Mouse (Mus musculus) adrenal gland, adult 18-20 months (tissue): ENCODE results near the gene Rbfox3. TPM values are rescaled to one million over a fixed set of nuclear protein-coding genes. Genes with fewer than 3 reads are reported as not detected.

ENCODE experiments used
- DNase-seq, 2 experiments: peaks; one replicate each; pipeline ENCODE4 v3.0.0; 2021 to 2022; ENCODE audit warnings: low spot score in 2 of 2
- total RNA-seq, 2 experiments: library from RNA; stranded (reverse); gene quantifications; 1 replicate in 1 of 2; 2 replicates in 1 of 2; pipeline ENCODE4 v1.2.3; 2021

Rbfox3 gene
- total RNA-seq, 2 experiments from 2014 or later = 3.7 to 5.0 TPM

DNA sequence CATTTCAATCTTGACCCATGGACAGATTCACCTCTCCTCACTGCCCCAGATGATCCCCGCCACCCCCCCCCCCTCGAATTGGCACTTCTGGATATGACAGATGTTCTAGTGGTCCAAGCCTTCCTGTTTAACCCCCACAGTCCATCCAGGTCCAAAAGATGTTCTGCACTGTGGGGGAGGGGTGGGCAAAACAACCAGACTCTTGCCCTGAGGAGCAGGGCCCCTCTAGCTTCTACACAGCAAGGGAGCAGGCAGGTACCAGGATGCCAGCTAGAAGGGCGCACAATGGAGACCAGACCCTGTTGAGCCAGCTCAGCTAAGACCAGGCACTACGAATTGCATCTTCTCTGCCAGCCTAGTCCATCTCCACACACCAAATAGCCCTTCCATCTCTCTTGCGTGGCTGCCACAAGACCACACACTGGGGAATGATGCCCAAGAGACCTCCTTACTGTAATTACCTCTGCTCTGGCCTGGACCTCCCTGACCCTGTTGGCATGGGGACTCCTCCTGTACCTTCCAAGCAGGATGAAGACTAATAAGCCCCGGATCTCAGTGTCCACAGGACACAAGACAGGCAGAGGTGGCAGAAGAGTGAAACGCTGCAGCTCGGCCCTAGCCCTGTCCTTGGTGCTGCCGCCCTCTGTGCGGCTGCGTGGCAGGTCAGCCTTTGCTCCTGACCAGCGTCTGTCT is 5.1 kb downstream of the Rbfox3 start:
- DNase-seq = no peak

DNA sequence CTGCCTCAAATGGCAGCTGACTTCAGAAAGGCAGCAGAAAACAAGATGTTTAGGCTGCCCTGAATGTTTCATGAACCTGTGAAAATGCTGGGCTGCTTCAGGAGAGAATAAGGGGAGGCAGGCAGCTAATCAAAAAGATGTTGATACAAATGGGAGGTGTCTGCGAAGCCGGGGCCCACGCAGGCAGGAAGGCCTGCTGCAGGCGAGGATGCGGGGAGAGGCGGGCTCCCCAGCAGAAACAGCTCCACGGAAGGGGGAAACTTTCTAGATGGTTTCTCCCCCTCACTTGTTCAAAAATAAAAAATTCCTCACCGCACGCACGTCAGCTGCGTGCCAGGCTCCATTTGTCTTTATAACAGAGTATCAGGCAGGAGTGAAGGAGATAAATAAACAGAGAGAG is 5.7 kb downstream of the Rbfox3 start:
- DNase-seq = no peak

DNA sequence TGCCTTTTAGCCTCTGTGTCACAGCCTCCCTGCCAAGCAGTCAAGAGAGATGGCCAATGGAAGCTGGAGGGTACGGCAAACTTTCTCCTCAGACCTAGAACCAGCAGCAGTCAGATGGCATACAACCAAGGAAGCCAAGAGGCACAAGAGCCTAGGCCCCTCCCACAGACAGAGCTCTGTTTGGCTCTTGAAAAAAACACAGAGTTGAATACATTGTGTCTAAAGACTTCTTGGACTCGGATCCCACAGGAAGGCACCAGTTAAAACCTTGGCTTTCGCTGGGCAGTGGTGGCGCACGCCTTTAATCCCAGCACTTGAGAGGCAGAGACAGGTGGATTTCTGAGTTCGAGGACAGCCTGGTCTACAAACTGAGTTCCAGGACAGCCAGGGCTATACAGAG is 7.1 kb downstream of the Rbfox3 start:
- DNase-seq = no peak

DNA sequence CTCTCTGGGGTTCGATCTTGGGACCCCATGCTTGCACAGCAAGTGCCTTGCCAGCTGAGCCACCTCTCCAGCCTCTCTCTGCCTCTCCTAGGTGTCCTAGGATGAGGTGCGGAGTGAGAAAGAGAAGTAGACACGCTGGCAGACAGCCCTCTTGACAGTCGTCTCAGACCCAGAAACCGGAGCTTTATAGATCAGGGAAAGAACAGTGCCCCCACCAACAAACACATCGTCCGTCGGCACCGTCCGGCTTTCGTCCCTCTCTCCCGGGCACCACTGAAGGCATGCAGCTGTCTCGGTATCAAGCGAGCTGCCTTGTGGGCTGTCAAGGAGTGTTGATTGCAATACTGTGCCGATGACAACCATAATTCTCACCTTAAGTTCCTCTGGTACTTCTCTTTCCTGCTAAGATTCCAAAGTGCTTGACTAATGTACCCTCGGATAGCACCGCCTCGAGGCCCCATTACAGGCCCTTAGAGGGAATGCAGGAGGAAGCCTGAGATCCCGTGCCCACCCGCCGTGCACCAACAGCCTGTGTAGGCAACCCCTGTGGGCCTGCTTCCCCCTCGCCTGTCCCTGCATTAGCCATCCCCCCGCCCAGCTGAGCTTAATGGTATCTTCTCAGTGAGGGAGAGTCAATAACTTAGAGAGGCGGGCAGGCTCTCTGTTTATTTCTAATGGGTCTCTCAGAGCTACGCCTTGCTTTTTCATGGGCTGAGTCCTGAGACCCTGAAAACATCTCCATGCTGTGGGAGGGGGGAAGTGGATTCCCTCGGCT is 11.4 kb downstream of the Rbfox3 start:
- no peak for DNase-seq

DNA sequence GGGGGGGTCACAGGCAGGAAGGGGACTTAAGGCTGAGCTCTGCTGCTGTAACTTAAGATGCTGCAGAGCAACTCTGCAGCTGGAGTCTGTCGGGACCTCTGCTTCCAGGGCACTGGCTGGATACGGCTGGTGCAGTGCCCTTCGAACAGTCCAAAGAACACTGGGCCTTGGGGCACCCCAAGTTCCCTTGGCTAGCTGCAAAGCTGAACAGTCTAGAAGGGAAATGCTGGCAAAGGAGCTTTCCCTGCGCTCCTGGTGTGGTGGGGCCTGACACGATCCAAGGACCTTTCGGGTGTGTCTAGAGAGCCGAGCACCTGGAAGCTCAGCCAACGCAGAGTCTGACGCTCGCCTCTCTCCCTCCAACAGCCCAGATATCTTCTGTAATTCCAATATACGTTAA is 12.8 kb downstream of the Rbfox3 start:
- DNase-seq = no peak

DNA sequence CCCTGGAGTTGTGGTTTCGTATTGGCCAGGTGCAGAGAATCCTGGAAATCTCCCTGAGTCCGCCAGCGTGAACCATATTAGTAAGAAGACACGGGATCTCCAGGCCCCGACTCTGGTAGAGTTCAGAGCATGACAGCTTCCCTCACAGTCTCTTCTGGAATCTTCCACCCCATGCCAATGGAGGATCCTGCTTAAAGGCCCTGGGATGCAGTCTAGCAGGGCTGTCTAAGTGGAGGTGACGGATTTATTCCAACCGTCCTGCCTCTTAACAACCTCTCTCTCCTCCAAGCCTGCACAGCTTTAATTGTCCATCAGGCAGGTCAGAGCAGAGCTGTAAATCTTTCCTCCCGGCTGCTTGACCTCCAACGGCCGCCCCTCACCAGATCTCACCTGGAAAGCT is 13.2 kb downstream of the Rbfox3 start:
- no peak for DNase-seq

DNA sequence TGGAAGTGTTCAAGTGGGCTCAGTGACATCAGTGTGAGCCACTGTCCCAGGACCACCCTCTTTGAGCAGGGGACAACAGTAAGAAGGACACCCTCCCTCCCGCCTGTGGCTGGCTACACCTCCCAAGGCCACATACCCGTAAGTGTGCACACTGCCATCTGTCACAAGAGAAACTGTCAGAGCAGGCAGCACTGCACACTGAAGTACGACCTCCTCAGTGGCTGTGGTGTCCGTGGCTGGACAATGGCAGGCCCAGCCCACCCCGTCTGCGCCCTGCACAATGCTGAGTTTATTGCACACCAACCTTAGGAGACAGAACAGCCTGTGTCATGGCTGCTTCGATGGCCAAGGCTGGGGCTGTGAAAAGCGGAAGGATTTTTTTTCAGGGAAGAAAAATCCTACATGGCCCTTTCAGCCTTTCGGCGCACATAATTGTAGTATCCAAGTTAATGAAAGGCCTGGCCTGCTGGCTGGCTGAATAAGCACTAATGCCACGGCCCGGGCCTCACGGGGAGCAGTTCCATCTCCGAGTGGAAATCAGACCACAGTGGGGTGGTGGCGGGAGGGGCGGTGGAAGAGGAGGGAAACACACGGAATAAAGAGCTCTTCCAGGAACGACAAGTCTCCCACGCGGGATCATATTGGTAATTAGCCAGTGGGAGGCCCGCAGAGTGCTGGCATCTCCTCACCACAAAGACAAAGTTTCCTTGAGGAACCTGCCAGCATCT is 14.1 kb downstream of the Rbfox3 start:
- no peak for DNase-seq

DNA sequence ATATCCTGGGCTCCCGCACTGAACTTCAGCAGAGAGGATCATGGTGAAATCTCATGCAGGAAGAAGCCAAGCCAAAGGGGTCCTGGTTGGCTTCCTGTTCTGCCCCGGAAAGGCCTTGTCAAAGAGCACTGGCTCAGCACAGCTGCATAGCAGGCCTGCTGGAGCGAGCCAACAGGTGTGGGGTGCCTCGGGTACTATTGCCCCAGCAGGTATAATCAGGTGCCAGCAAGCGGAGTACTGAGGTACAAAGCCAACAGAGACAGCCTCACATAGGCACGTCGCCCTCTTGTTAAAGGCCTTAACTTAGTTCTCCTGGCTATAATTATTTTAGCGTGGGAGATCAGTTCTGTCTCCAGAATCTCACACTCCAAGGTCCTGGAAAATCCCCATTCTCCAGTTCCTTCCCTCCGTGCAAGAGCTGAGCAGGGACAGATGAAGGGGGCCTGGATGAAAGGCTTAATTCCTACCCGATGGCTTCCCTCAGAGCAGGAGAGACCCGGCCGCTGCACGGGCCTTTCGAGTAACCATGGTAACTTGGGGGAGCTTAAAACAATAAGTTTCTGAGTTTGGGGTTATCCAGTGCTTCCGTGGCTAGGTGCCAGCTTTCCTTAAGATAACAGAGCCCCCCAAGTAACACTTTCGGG is 15.2 kb downstream of the Rbfox3 start:
- no peak for DNase-seq

DNA sequence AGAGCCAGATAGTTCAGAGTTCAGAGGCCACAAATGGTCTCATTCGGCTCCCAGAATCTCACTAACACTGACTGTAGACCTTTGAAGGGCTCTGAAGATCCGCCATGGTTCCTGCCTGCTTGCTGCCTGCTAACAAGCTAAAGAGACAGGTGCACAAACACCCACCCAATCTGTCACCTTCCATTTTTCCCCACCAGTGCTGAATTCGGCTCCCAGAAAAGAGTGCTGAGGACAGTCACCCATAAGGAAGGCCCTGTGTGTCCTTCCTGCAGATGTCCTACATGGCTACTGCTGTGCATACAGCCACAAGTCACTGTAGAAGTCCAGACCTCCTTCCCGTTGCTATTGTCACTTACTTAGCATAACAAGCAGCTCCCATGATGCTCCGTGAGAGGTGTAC is 16.6 kb downstream of the Rbfox3 start:
- DNase-seq = no peak

DNA sequence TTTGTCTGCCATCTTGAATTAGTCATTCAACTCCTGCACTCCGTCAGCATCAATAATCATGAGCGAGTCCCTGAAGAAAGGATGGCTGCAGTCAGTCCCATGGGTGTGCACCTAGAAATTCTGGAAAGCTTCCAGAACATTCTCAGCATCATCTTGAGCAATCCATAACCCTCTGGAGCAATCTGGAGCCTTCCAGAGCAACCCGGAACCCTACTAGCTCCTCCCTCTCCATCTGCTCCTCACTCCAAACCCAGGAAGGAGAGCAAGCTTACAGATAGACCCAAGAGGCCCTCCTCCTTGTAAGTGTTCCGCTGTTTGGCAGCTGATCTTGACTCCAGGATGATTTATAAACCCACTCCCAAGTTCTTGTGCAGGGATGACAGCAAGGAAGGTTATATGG is 17.2 kb downstream of the Rbfox3 start:
- DNase-seq = no peak

DNA sequence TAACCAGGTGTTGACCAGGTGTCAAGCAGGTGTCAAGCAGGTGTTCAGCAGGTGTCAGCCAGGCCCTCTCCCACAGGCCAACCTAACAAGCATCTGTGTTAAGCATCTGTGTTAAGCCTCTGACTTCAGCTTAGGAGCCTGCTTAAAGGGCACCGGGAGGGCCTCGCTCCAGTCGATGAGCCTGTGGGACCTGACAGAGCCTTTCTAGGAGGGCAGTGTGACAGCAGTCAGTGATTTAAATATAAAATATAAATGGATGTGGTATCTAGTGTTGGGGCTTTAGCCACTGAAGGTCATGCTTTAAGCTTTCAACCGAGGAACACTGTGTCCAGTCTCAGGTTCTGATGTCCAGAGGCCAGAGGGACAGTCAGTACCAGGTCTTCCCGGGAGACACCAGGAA is 18.5 kb downstream of the Rbfox3 start:
- DNase-seq = no peak

DNA sequence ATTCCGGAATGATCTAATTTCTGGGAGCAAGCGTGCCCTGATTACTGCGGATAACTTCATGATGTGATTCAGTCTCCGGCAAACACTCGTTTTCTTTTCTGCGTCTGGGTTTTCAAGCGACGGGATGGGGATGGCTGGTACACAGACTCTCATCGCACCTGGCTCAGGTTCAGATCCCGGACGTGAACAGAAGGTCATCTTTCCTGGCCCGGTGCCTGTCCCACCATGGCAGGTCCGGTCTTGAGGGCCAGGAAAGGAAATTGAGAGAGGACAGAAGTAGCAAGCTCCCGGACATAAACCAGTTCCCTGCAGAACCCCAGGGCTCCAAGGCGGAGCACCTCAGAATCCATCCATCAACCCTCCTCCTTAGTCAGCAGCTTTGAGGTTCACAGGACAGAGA is 19.9 kb downstream of the Rbfox3 start:
- DNase-seq = no peak

DNA sequence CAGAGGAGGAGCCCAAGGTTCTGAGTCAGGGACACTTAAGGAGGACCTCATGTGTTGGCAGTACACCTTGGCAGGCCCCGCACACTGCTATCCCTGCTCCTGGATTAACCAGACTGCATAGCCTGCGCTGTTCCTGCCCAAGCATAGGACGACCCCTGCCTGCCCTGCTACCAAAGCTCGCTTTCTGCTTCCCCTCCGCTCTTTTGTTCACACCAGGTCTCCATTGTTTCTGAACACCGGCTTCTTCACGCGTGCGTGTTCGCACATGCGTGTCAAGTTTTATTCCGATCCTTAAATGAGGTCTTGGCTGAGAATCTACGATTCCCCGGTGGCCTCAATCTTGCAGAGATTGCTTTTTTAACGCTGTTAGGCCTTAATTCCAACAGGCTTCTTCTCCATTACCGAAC is 20.4 kb downstream of the Rbfox3 start:
- no peak for DNase-seq

DNA sequence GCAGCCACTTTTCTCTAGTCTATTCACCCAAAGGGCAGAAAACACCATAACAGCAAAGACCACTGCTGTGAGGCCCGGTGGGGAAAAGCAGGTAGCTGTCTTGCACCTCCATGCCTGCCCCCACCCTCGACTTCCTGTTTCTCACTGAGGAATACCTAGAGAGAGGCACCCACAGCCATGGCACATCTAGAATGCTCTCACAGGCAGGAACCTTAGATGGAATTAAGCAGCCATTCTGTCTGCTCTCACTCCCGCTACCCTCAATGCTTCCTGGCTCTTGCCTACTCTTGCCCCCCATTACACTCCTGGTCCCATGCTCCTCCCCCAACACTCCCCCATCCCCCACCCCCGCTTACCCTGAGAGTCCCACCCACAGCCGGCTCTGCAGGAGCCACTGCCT is 20.9 kb downstream of the Rbfox3 start:
- no peak for DNase-seq

DNA sequence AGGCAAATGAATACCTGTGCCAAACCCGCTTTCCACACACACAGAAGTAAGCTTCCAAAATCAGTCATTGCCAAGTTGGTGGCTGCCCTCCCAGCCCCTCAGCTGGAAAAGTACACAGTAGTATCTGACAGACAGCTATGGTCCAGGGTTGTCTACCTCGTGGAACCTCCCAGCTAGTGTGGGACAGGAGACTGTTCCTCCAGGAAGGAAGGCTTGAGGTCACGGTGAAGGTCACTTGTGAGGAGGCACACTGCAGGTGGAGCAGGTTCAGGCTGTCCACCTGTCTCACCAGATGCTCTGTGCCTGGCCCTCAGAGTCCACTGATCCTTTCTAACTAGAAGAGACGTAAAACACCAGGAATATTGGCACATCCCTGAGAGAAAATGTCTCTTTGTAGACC is 21.9 kb downstream of the Rbfox3 start:
- DNase-seq = no peak

DNA sequence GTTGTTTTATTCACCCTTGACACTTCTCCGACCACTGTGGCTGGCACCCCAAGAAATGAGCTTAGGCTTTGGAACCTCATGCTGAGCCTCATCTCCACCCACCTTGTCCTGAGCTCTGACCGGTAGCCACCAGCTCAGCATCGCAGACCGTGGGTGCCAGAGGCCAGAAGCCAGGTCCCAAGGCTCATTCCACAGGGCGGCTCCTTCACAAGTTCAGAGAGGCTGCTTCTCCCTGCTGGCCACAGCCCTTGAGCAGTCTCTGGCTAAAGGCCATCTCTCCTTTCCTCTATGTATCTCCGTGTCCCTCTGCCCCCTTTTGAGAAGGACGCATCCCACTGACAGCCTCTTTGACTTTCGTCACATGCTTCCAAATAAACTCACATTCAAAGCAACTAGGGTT is 23.0 kb downstream of the Rbfox3 start:
- DNase-seq = no peak

DNA sequence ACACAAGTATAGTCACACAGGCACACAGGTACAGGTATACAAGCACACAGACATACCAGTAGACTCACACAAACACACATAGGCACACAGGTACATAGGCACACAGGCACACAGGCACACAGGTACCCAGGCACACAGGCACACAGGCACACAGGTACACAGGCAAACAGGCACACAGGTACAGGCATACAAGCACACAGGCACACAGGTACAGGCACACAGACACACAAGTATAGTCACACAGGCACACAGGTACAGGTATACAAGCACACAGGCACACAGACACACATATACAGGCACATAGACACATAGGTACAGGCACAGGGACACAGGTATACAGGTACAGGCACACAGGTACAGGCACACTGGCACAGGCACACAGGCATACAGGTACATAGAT is 24.2 kb downstream of the Rbfox3 start:
- no peak for DNase-seq

DNA sequence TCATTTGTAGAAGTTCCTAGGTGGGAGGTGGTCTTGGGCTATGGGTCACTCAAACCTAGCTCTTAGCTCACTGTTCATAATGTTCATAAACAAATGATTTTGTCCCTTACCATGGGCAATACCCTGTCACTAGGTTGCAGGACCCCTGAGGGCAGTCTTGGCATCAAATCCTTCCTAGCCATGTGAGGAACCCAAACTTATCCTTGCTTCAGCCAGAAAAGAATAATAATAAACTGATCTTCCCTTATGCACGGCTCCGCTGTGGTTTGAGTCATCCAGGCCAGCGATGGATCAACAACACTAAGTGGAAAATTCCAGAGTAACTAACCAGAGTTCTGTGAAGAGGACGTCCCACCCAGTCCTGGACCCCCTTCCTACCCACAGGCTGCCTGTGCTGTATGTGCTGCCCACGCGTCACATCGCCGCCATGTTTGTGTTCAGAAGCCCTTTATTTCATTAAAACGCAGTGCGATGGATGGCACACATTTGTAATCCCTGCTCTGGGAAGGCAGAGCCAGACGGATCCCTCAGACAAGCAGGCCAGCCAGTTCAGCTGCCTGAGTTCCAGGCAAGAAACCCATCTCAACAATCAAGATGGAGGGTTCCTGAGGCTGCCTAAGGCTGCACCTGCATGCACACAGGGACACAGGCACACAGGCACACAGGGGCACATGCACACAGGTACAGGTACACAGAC is 25.0 kb downstream of the Rbfox3 start:
- no peak for DNase-seq

DNA sequence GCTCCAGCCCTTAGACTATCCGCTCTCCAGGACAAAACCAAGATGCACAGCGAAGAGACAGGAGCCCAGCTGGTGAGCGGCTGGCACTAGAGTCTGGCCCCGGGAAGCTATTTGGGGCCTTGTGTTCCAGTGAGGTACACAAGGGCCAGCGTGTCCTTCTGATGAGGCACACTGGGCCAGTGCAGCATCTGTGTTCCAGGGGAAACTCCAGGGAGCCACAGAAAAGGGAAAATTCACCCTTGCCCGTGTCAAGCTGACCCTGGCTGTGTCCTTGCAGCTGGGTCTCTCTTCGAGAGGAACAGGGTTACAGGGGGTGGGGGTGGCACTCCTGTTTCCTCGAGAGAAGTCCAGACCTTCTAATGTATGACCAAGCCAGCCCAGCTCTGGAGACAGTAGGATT is 25.8 kb downstream of the Rbfox3 start:
- DNase-seq = no peak

DNA sequence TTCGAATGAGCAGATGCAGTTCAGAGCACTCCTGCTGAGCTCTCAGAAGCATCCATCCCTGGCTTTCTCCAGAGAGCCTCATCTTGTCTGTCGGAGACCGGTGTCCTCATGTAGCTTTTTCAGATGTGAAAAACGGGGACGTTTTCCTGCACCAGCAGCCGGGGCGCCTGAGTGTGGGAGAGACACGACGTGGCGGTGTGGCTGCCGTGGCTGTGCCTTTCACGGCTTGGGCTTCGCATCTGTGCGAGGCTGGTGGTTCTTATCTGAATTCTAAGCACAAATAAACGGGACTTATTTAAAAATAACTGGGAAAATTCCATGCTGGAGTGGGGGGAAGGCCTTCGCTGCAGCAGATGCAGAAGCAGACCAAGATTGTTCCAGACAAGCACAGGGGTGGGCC is 26.3 kb downstream of the Rbfox3 start:
- DNase-seq = no peak

DNA sequence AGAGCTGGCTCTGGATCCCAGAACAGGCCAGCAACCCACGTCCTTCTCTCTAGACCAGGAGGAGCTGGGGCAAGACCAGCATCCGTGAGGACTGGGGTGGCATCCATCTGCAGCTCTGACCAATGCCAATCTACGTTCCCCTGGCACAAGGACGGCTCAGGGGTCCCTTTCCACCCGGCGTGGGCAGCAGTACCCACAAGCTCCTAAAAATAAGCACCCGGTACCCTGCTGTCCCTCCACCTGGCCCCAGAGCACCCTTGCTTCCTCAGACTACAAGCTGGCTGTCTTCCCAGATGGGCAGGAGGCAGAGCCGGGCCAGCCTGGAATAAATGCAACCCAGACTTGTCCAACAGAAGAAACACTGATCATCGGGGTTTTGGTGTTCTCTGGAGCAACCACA is 28.3 kb downstream of the Rbfox3 start:
- no peak for DNase-seq
